Comparison of ENCODE assay signal across 8 mouse cellular contexts in the genomic region with DNA sequence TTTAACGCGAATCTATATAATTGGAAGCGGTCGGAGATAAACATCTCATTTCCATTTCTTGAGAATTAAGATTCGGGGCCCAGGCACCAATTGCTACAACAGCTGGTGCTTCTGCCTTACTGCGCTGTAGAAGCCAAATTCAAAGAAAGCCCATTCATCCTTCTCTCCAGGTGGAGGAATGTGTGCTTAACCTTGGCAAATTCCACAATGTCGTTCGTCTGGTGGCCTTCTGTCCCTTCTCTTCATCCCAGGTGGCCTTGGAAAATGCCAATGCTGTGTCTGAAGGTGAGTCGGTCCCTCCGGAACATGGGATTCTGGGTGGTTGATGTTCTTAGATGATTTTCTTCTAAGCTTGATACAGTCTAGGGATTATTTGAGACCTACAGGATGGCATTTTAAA. TPM values are rescaled to one million over a fixed set of nuclear protein-coding genes. Genes with fewer than 3 reads are reported as not detected.
DNase-seq lines count a peak whose midpoint lies in the region; ATAC-seq and TF ChIP-seq lines count a peak whose summit lies in the region.

No protein-coding gene starts in this region.

- peak; percentile 43 for DNase-seq in cerebellum, adult 9-11 months
- no peak for DNase-seq in cerebellum, postnatal 4 days (ENCODE audit: low spot score in 2 of 2)
- no peak for DNase-seq in neural tube, embryonic 11.5 days (ENCODE audit: low spot score)
- no peak for DNase-seq in neural tube, embryonic 10.5 days (ENCODE audit: extremely low spot score, low spot score)
- DNase-seq in limb, embryonic 14.5 days (ENCODE audit: low spot score): no peak
- no peak for DNase-seq in T-cell, adult 2 months (ENCODE audit: low spot score)
- no peak for DNase-seq in left cerebral cortex, postnatal 4 days

- peaks cover 6% of the 10 kb centered on the region; the same call in 1 of the 2 replicates for H3K4me1 ChIP-seq in neural tube, embryonic 11.5 days (ENCODE audit: control insufficient read depth, insufficient read depth, low read length)
- peaks cover 7% of the 10 kb centered on the region for H3K4me1 ChIP-seq in limb, embryonic 14.5 days (ENCODE audit: control insufficient read depth, insufficient read depth, low read length)
- H3K4me1 ChIP-seq in stomach, embryonic 16.5 days (ENCODE audit: control insufficient read depth, insufficient read depth, low read length): peaks cover 22% of the 10 kb centered on the region

- H3K4me3 ChIP-seq in neural tube, embryonic 11.5 days (ENCODE audit: low read depth, low read length): peak overlapping the region; percentile 94
- peak overlapping the region; percentile 75 for H3K4me3 ChIP-seq in limb, embryonic 14.5 days (replicated peaks; ENCODE audit: low read length)
- peak overlapping the region; percentile 72 for H3K4me3 ChIP-seq in stomach, embryonic 16.5 days (replicated peaks; ENCODE audit: low read length)

- H3K27ac ChIP-seq in neural tube, embryonic 11.5 days (ENCODE audit: low read depth, low read length): no peak overlapping the region; the same call in 1 of the 2 replicates
- H3K27ac ChIP-seq in limb, embryonic 14.5 days (replicated peaks; ENCODE audit: low read depth, low read length): peak overlapping the region; percentile 88
- peak overlapping the region; percentile 74 for H3K27ac ChIP-seq in stomach, embryonic 16.5 days (ENCODE audit: low read length)

- H3K4me2 ChIP-seq in neural tube, embryonic 11.5 days (ENCODE audit: low read depth): peak overlapping the region; percentile 79
- peak overlapping the region; percentile 90 for H3K4me2 ChIP-seq in limb, embryonic 14.5 days (replicated peaks; ENCODE audit: low read depth, low read length, severe bottlenecking)
- peak overlapping the region; percentile 99 for H3K4me2 ChIP-seq in stomach, embryonic 16.5 days (ENCODE audit: low read depth, low read length)

- TF ChIP-seq POLR2A in limb, embryonic 14.5 days (IDR thresholded peaks at IDR 0.05; ENCODE audit: borderline replicate concordance, extremely low read depth, insufficient read depth, insufficient read length): no peak

- peaks cover 14% of the 10 kb centered on the region for H3K36me3 ChIP-seq in neural tube, embryonic 11.5 days (ENCODE audit: control insufficient read depth, insufficient read depth, low read length)
- H3K36me3 ChIP-seq in limb, embryonic 14.5 days (ENCODE audit: control insufficient read depth, insufficient read depth, low read length): peaks cover 43% of the 10 kb centered on the region
- peaks cover 30% of the 10 kb centered on the region for H3K36me3 ChIP-seq in stomach, embryonic 16.5 days (ENCODE audit: control insufficient read depth, insufficient read depth, low read length)

- H3K9ac ChIP-seq in neural tube, embryonic 11.5 days (ENCODE audit: low read length): peak overlapping the region; percentile 87
- H3K9ac ChIP-seq in limb, embryonic 14.5 days (ENCODE audit: low read depth, low read length, severe bottlenecking): peak overlapping the region; percentile 84
- peak overlapping the region; percentile 88 for H3K9ac ChIP-seq in stomach, embryonic 16.5 days (ENCODE audit: low read length)

- ATAC-seq in neural tube, embryonic 11.5 days (ENCODE audit: insufficient read depth, low FRiP score, low TSS enrichment): no peak
- ATAC-seq in limb, embryonic 14.5 days (ENCODE audit: low FRiP score, low read depth): no peak
- no peak for ATAC-seq in stomach, embryonic 16.5 days (ENCODE audit: insufficient read depth, low FRiP score)

- intact Hi-C loops in left cerebral cortex, postnatal 4 days (cut with DNase I): no loop called here

- no peaks in the 10 kb centered on the region for H3K27me3 ChIP-seq in neural tube, embryonic 11.5 days (ENCODE audit: control insufficient read depth, insufficient read depth, low read length)
- H3K27me3 ChIP-seq in limb, embryonic 14.5 days (ENCODE audit: control insufficient read depth, insufficient read depth, low read length): no peaks in the 10 kb centered on the region
- H3K27me3 ChIP-seq in stomach, embryonic 16.5 days (ENCODE audit: control insufficient read depth, insufficient read depth, low read length): no peaks in the 10 kb centered on the region

- 1% methylated on average over 10 of the region's 10 CpGs for WGBS in neural tube, embryonic 11.5 days
- WGBS in limb, embryonic 14.5 days: under 1% methylated on average over 10 of the region's 10 CpGs
- under 1% methylated on average over 10 of the region's 10 CpGs for WGBS in stomach, embryonic 16.5 days

- no peaks in the 10 kb centered on the region for H3K9me3 ChIP-seq in neural tube, embryonic 11.5 days (ENCODE audit: control insufficient read depth, low read length)
- no peaks in the 10 kb centered on the region for H3K9me3 ChIP-seq in limb, embryonic 14.5 days (ENCODE audit: control insufficient read depth, low read length)
- no peaks in the 10 kb centered on the region for H3K9me3 ChIP-seq in stomach, embryonic 16.5 days (replicated peaks; ENCODE audit: control insufficient read depth, low read length)

RNA-seq across cellular contexts. Expression of gene Nop56, which starts 0.6 kb away (rescaled TPM):
- 335 and 348 TPM in 2 replicates for polyA plus RNA-seq in neural tube, embryonic 11.5 days (2014; fragmentation: Nextera tagmentation; extraction: Ambion mirVana)
- polyA plus RNA-seq in limb, embryonic 14.5 days (2012; rRNA removed): 319 and 357 TPM in 2 replicates
- polyA plus RNA-seq in limb, embryonic 14.5 days (2014; fragmentation: Nextera tagmentation; extraction: Ambion mirVana): 253 and 255 TPM in 2 replicates
- 221 and 222 TPM in 2 replicates for polyA plus RNA-seq in stomach, embryonic 16.5 days (2015; fragmentation: Nextera tagmentation; extraction: Ambion mirVana)
- 100 to 1,000 TPM; 187 to 188 TPM for total RNA-seq in left cerebral cortex, postnatal 4 days (2021)

RNA-seq across cellular contexts. Expression of gene Idh3b, which starts 9.5 kb away (rescaled TPM):
- polyA plus RNA-seq in neural tube, embryonic 11.5 days (2014; fragmentation: Nextera tagmentation; extraction: Ambion mirVana): 148 and 149 TPM in 2 replicates
- 181 and 193 TPM in 2 replicates for polyA plus RNA-seq in limb, embryonic 14.5 days (2012; rRNA removed)
- polyA plus RNA-seq in limb, embryonic 14.5 days (2014; fragmentation: Nextera tagmentation; extraction: Ambion mirVana): 164 and 169 TPM in 2 replicates
- polyA plus RNA-seq in stomach, embryonic 16.5 days (2015; fragmentation: Nextera tagmentation; extraction: Ambion mirVana): 185 and 187 TPM in 2 replicates
- total RNA-seq in left cerebral cortex, postnatal 4 days (2021): 100 to 1,000 TPM; 143 to 150 TPM

RNA-seq across cellular contexts. Expression of gene Ebf4, which starts 20.1 kb away (rescaled TPM):
- polyA plus RNA-seq in neural tube, embryonic 11.5 days (2014; fragmentation: Nextera tagmentation; extraction: Ambion mirVana): 2.0 and 2.1 TPM in 2 replicates
- polyA plus RNA-seq in limb, embryonic 14.5 days (2012; rRNA removed): 27.4 and 37.7 TPM in 2 replicates
- polyA plus RNA-seq in limb, embryonic 14.5 days (2014; fragmentation: Nextera tagmentation; extraction: Ambion mirVana): 5.7 and 6.1 TPM in 2 replicates
- polyA plus RNA-seq in stomach, embryonic 16.5 days (2015; fragmentation: Nextera tagmentation; extraction: Ambion mirVana): 1.4 and 2.1 TPM in 2 replicates
- 10 to 100 TPM; 11.7 to 16.5 TPM for total RNA-seq in left cerebral cortex, postnatal 4 days (2021)
